Mouse (Mus musculus): ENCODE results near the gene Lurap1l. TPM values are rescaled to one million over a fixed set of nuclear protein-coding genes. Genes with fewer than 3 reads are reported as not detected.

Lurap1l gene
- polyA plus RNA-seq, 1 experiment from 2014 or later = 3.9 TPM

DNA sequence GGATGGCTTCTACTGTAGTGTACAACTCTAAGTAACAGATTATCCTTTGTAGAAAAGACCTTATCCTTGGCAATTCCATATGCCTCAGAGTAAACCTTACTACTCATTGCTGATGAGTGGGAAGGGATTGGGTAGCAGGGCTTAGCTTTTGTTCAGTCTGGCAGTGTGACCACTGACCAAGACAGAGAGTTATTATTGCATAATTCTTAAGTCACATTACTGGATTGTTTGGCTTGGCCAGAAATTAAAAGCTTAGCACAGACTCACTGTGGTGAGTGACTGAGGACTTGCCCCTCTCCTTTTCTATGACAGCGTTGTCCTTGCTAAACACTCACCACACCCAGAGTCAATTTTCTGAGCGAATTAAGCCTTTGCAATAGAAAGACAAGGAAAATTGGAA is 93.1 kb downstream of the Lurap1l start:
- DNase-seq (ENCODE audit: low spot score) (no peak), ATAC-seq (replicated peaks; ENCODE audit: low FRiP score) (no peak)
- no peaks in the 10 kb centered on the region for H3K4me1 ChIP-seq (replicated peaks; ENCODE audit: control insufficient read depth, insufficient read depth, low read length)
- no peaks in the 10 kb centered on the region for H3K36me3 ChIP-seq (ENCODE audit: control insufficient read depth, insufficient read depth, low read length)
- H3K4me2 ChIP-seq = no peak overlapping the region
- no peak overlapping the region for H3K27ac ChIP-seq (ENCODE audit: low read depth, low read length)
- 82% methylated on average over 2 of the region's 2 CpGs for WGBS
- H3K27me3 ChIP-seq (replicated peaks; ENCODE audit: control insufficient read depth, insufficient read depth, low read length) = no peaks in the 10 kb centered on the region
- no peak overlapping the region for H3K9ac ChIP-seq (ENCODE audit: low read depth, low read length)
- H3K9me3 ChIP-seq (ENCODE audit: control insufficient read depth, low read length) = no peaks in the 10 kb centered on the region; the same call in 1 of the 2 replicates
- H3K4me3 ChIP-seq (ENCODE audit: low read depth, low read length) = no peak overlapping the region

Small RNAs within 50 kb of the gene (microRNA-seq; reads per million reads assigned to microRNA genes)
- gene Gm27452 (ENCODE audit: borderline number of aligned reads) = not detected

Other genes starting within 250 kb of the Lurap1l start
- gene Tyrp1, start 76.5 kb upstream of the Lurap1l start, polyA plus RNA-seq (2014; fragmentation: Nextera tagmentation; extraction: Ambion mirVana) = not detected in 2 replicates

All from liver, embryonic 11.5 days (tissue).